Mouse (Mus musculus) CH12.LX (cell line): ENCODE measurements around the gene Rpia. TPM values are rescaled to one million over a fixed set of nuclear protein-coding genes. Genes with fewer than 3 reads are reported as not detected.

ENCODE experiments used
- DNase-seq: peaks from one replicate; pipeline ENCODE4 v3.0.0-alpha.2; 2013; ENCODE audit errors: extremely low read depth
- H3K27ac ChIP-seq: 2 replicates; pipeline ENCODE4 v1.5.1; 2012; ENCODE audit warnings: low read depth, mild to moderate bottlenecking, control low read depth, moderate library complexity; ENCODE audit not compliant: insufficient read depth
- H3K27me3 ChIP-seq: replicated peaks from 2 replicates; pipeline ENCODE3; 2012; ENCODE audit warnings: inconsistent platforms
- H3K36me3 ChIP-seq, 2 experiments: replicated peaks in 1 of 2; 2 replicates each; pipeline versions ENCODE3 to v1.6.1; 2012; ENCODE audit warnings: inconsistent platforms in 1 of 2, low read length in 1 of 2, mild to moderate bottlenecking in 1 of 2, mixed read lengths in 1 of 2, moderate library complexity in 1 of 2; ENCODE audit not compliant: control insufficient read depth in 1 of 2, insufficient read depth in 1 of 2
- H3K4me1 ChIP-seq, 2 experiments: 2 replicates each; pipeline ENCODE4 v1.6.1; 2012; ENCODE audit warnings: inconsistent platforms in 1 of 2, moderate library complexity in 1 of 2; ENCODE audit not compliant: insufficient read depth in 2 of 2, control insufficient read depth in 1 of 2
- H3K4me2 ChIP-seq: 2 replicates; pipeline ENCODE4 v1.6.1; 2012; ENCODE audit warnings: low read depth, mild to moderate bottlenecking, control low read depth; ENCODE audit not compliant: poor library complexity, insufficient read depth, severe bottlenecking
- H3K4me3 ChIP-seq, 3 experiments: fragments of 150-350 bp in 1 of 3; sonication (generic) in 1 of 3; replicated peaks in 1 of 3; 2 replicates each; pipeline versions ENCODE3 to v1.5.1; 2011 to 2012; ENCODE audit warnings: low read depth in 2 of 3, low read length in 2 of 3, mild to moderate bottlenecking in 2 of 3, moderate library complexity in 2 of 3, control low read depth in 1 of 3, improper control_type of control experiment in 1 of 3, inconsistent platforms in 1 of 3, mixed read lengths in 1 of 3; ENCODE audit not compliant: poor library complexity in 1 of 3
- H3K79me2 ChIP-seq: replicated peaks from 2 replicates; pipeline ENCODE4 v1.6.1; 2012; ENCODE audit warnings: mild to moderate bottlenecking, moderate library complexity; ENCODE audit not compliant: control insufficient read depth, poor library complexity, insufficient read depth, severe bottlenecking; ENCODE audit errors: extremely low read depth
- H3K9ac ChIP-seq: 2 replicates; pipeline ENCODE4 v1.6.1; 2012; ENCODE audit warnings: low read depth, mild to moderate bottlenecking, control low read depth, moderate library complexity; ENCODE audit not compliant: insufficient read depth
- H3K9me3 ChIP-seq: replicated peaks from 2 replicates; pipeline ENCODE3; 2012; ENCODE audit warnings: low read length, inconsistent platforms, mixed read lengths
- MAX ChIP-seq: IDR thresholded peaks from 2 replicates; pipeline ENCODE4 v1.6.1; 2011; ENCODE audit warnings: low read length, improper control_type of control experiment
- MAZ ChIP-seq: IDR thresholded peaks from 2 replicates; pipeline ENCODE4 v1.6.1; 2012; ENCODE audit warnings: low read depth, mild to moderate bottlenecking, inconsistent platforms, low read length, improper control_type of control experiment, moderate library complexity
- POLR2A ChIP-seq: IDR thresholded peaks from 2 replicates; pipeline ENCODE4 v1.6.1; 2011; ENCODE audit warnings: low read depth, mild to moderate bottlenecking, improper control_type of control experiment, low read length
- SMC3 ChIP-seq: IDR thresholded peaks from 2 replicates; pipeline ENCODE4 v1.6.1; 2011; ENCODE audit warnings: low read depth, low read length, improper control_type of control experiment
- TBP ChIP-seq: conservative IDR thresholded peaks from 2 replicates; pipeline ENCODE4 v1.6.1; 2011; ENCODE audit warnings: low read depth, low read length, improper control_type of control experiment
- TCF12 ChIP-seq: IDR thresholded peaks from 2 replicates; pipeline ENCODE4 v1.6.1; 2014; ENCODE audit warnings: low read depth, mild to moderate bottlenecking, inconsistent platforms, low read length, improper control_type of control experiment
- UBTF ChIP-seq: IDR thresholded peaks from 2 replicates; pipeline ENCODE4 v1.6.1; 2012; ENCODE audit warnings: low read depth, mild to moderate bottlenecking, inconsistent platforms, low read length, improper control_type of control experiment, moderate library complexity
- dilution Hi-C: fragments of 300-500 bp; cut with MboI; formaldehyde crosslinking; loops from 2 replicates; pipeline ENCODE4 v1.14.3; 2020; ENCODE audit warnings: low sequenced_read_pairs; ENCODE audit not compliant: extremely low pct_unique_long_range_greater_than_20kb, extremely low pct_ligation_motif_present
- in situ Hi-C: fragments of 300-500 bp; cut with MboI; formaldehyde crosslinking; loops from 3 replicates; pipeline ENCODE4 v1.14.3; 2019; ENCODE audit warnings: low sequenced_read_pairs, low pct_ligation_motif_present, low pct_unique_long_range_greater_than_20kb, mixed read lengths
- polyA plus RNA-seq: library from polyadenylated mRNA; unstranded; fragments of >175 nt; gene quantifications from 2 replicates; pipeline ENCODE4 v1.2.1, GENCODE M21; 2012; ENCODE audit warnings: low read depth; ENCODE audit not compliant: insufficient read length
- total RNA-seq, 2 experiments: library from RNA; depleted of rRNA; stranded (reverse); fragments of 300-350 nt in 1 of 2; fragments of >200 nt in 1 of 2; gene quantifications; 2 replicates each; pipeline ENCODE4 v1.2.3; 2012 to 2014

Rpia gene
- total and polyA plus RNA-seq, 3 experiments, result 55.7 to 65.1 (median 57.8) TPM

DNA sequence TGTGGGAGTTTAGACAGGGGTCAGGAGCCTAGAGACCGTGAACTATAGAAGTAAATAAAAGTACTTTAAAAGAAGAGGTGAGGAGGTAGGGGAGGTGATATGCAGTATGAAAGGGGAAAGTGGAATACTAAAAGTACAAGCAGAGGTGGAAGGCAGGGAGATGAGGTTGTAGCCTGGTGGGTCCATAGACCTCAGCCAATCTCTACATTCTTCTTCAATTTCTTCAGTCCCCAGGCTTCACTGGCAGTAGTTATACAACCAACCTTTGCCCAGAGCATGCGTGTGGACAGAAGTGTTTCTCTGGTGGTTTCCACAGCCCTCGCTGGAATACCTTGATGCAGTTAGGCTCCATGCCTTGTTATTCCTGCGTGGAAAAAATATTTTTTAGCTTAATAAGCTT, 73.9 kb downstream of the Rpia start:
- H3K9ac ChIP-seq, result peak overlapping the region; percentile 79
- no peaks in the 10 kb centered on the region for H3K27me3 ChIP-seq
- peaks cover 23% of the 10 kb centered on the region; the same call in 1 of the 2 replicates for H3K79me2 ChIP-seq
- peaks cover 0 to 7% of the 10 kb centered on the region in 2 experiments; a peak in 2 of 4 replicates for H3K4me1 ChIP-seq
- peaks cover 7 to 9% of the 10 kb centered on the region in 2 experiments for H3K36me3 ChIP-seq
- H3K27ac ChIP-seq, result peak overlapping the region; percentile 95
- peak overlapping the region; percentile 60 to 83 (median 77) for H3K4me3 ChIP-seq
- in situ Hi-C loops, result no loop called here
- H3K9me3 ChIP-seq, result no peaks in the 10 kb centered on the region
- dilution Hi-C loops, result no loop called here
- TF ChIP-seq POLR2A (peak; percentile 55), MAX (no peak), TBP (peak; percentile 55; the same call in 1 of the 2 replicates), MAZ (no peak)
- TF ChIP-seq, all 38 proteins: peak for 2
- peak overlapping the region; percentile 51; the same call in 1 of the 2 replicates for H3K4me2 ChIP-seq
- no peak for DNase-seq

- Histone ChIP-seq H3K27me3 (no peaks in the 10 kb centered on the region), H3K9ac (peak overlapping the region; percentile 52), H3K36me3 (peaks cover 0 to 4% of the 10 kb centered on the region in 2 experiments), H3K4me1 (peaks cover 0 to 7% of the 10 kb centered on the region in 2 experiments; a peak in 2 of 4 replicates), H3K9me3 (no peaks in the 10 kb centered on the region), H3K79me2 (peaks cover 12% of the 10 kb centered on the region; the same call in 1 of the 2 replicates), H3K4me2 (peak overlapping the region; percentile 30; the same call in 1 of the 2 replicates), H3K27ac (peak overlapping the region; percentile 95), H3K4me3 (peak overlapping the region; percentile 36 to 53 (median 50))
- in situ Hi-C loops, result no loop called here
- DNase-seq, result peak; percentile 67
- TF ChIP-seq UBTF, result peak; percentile 55; the same call in 1 of the 2 replicates
- TF ChIP-seq SMC3, result no peak
- no peak for TF ChIP-seq TCF12
- TF ChIP-seq TBP, result peak; percentile 88
- TF ChIP-seq POLR2A, result peak; percentile 64
- dilution Hi-C loops, result no loop called here
These were observed 75.2 kb downstream of the Rpia start for GRCm38 (mm10) chr6:70716701-70717393.

Other genes starting within 250 kb of the Rpia start
- gene Eif2ak3, start 52.3 kb upstream of the Rpia start, total RNA-seq (2012; rRNA removed), result 38.9 and 39.5 TPM in 2 replicates
- 23.1 and 24.9 TPM in 2 replicates for gene Eif2ak3, start 52.3 kb upstream of the Rpia start, total RNA-seq (2014; rRNA removed)
- 21.2 and 26.2 TPM in 2 replicates for gene Eif2ak3, start 52.3 kb upstream of the Rpia start, polyA plus RNA-seq
- not detected in 2 replicates for gene Tex37, start 126.7 kb upstream of the Rpia start, total RNA-seq (2012; rRNA removed)
- not detected in 2 replicates for gene Tex37, start 126.7 kb upstream of the Rpia start, total RNA-seq (2014; rRNA removed)
- not detected in 2 replicates for gene Tex37, start 126.7 kb upstream of the Rpia start, polyA plus RNA-seq
- gene Foxi3, start 164.3 kb upstream of the Rpia start, total RNA-seq (2012; rRNA removed), result not detected in 2 replicates
- not detected in 2 replicates for gene Foxi3, start 164.3 kb upstream of the Rpia start, total RNA-seq (2014; rRNA removed)
- gene Foxi3, start 164.3 kb upstream of the Rpia start, polyA plus RNA-seq, result not detected in 2 replicates